Mouse (Mus musculus): ENCODE results near the gene Neurl1b.

- TF ChIP-seq CTCF (IDR thresholded peaks at IDR 0.05; ENCODE audit: low read depth, low read length): no peak
- no peak for TF ChIP-seq POLR2A (IDR thresholded peaks at IDR 0.05; ENCODE audit: borderline replicate concordance, low read depth, low read length)
Measured at GRCm38 (mm10) chr17:26478672-26479071, 64.0 kb downstream of the Neurl1b start.

All from bone marrow macrophage, adult 2 months (primary cell).